ENCODE assay signal across 22 mouse cellular contexts in genomic region chr2:35100529-35100928, GRCm38 (mm10). TPM values are rescaled to one million over a fixed set of nuclear protein-coding genes. Genes with fewer than 3 reads are reported as not detected.
"Had no signal": no experiment of that assay in that cellular context is flagged by ENCODE, and none has a peak within 500 bp of the region (broad histone marks: within the 10 kb centered on the region; RNA-seq: fewer than 3 reads in every experiment).

No protein-coding gene starts in this region.

- H3K9ac ChIP-seq: intestine, embryonic 15.5 days; kidney, embryonic 15.5 days; limb, embryonic 12.5 days; limb, embryonic 15.5 days; lung, embryonic 14.5 days; midbrain, embryonic 12.5 days; midbrain, embryonic 15.5 days; neural tube, embryonic 12.5 days; neural tube, embryonic 15.5 days had no signal

- H3K27ac ChIP-seq: intestine, embryonic 15.5 days; kidney, embryonic 15.5 days; limb, embryonic 12.5 days; limb, embryonic 15.5 days; macrophage; midbrain, embryonic 12.5 days; midbrain, embryonic 15.5 days; neural tube, embryonic 12.5 days; neural tube, embryonic 15.5 days had no signal

- H3K4me2 ChIP-seq: intestine, embryonic 15.5 days; kidney, embryonic 15.5 days; limb, embryonic 12.5 days; limb, embryonic 15.5 days; lung, embryonic 14.5 days; midbrain, embryonic 12.5 days; midbrain, embryonic 15.5 days; neural tube, embryonic 12.5 days; neural tube, embryonic 15.5 days had no signal

- H3K36me3 ChIP-seq: intestine, embryonic 15.5 days; kidney, embryonic 15.5 days; limb, embryonic 12.5 days; limb, embryonic 15.5 days; midbrain, embryonic 12.5 days; midbrain, embryonic 15.5 days; neural tube, embryonic 12.5 days; neural tube, embryonic 15.5 days had no signal

- H3K9me3 ChIP-seq: intestine, embryonic 15.5 days; kidney, embryonic 15.5 days; limb, embryonic 12.5 days; limb, embryonic 15.5 days; midbrain, embryonic 12.5 days; midbrain, embryonic 15.5 days; neural tube, embryonic 12.5 days; neural tube, embryonic 15.5 days had no signal

- DNase-seq: kidney, adult 11 months; kidney, adult 8-10 months; kidney, postnatal 10 days; kidney, postnatal 36 days; left cerebral cortex, postnatal 4 days; lung, embryonic 14.5 days; right cerebral cortex, adult 18-20 months; thymus, adult 2 months; thymus, postnatal 14 days; thymus, postnatal 4 days had no signal

- H3K4me1 ChIP-seq: intestine, embryonic 15.5 days; limb, embryonic 12.5 days; limb, embryonic 15.5 days; midbrain, embryonic 12.5 days; midbrain, embryonic 15.5 days; neural tube, embryonic 12.5 days; neural tube, embryonic 15.5 days had no signal

- H3K27me3 ChIP-seq: intestine, embryonic 15.5 days; kidney, embryonic 15.5 days; limb, embryonic 12.5 days; limb, embryonic 15.5 days; midbrain, embryonic 12.5 days; midbrain, embryonic 15.5 days; neural tube, embryonic 12.5 days; neural tube, embryonic 15.5 days had no signal

- ATAC-seq: intestine, embryonic 15.5 days; midbrain, embryonic 15.5 days had no signal

- H3K4me3 ChIP-seq: intestine, embryonic 15.5 days; kidney, embryonic 15.5 days; limb, embryonic 12.5 days; limb, embryonic 15.5 days; midbrain, embryonic 12.5 days; midbrain, embryonic 15.5 days; neural tube, embryonic 12.5 days; neural tube, embryonic 15.5 days had no signal

RNA-seq across cellular contexts. Expression of gene AI182371, which starts 0.8 kb away (rescaled TPM):
- polyA plus RNA-seq: lung, embryonic 14.5 days had no signal

RNA-seq across cellular contexts. Expression of gene Hc, which starts 39.3 kb away (rescaled TPM):
- total RNA-seq: megakaryocyte, adult 5-6 weeks had no signal
- polyA plus RNA-seq: limb, embryonic 12.5 days; macrophage; small intestine, adult 2 months; spleen, adult 2 months had no signal
